Mouse (Mus musculus) G1E (cell line): Measurements from ENCODE around the gene Hoxa3. TPM values are rescaled to one million over a fixed set of nuclear protein-coding genes. Genes with fewer than 3 reads are reported as not detected.

Experiments
- ATAC-seq: 2 replicates; pipeline ENCODE4 v1.8.0; 2016; ENCODE audit warnings: mild to moderate bottlenecking; ENCODE audit not compliant: insufficient number of reproducible peaks, poor library complexity, low FRiP score, severe bottlenecking; ENCODE audit errors: extremely low read depth
- DNase-seq: peaks from one replicate; pipeline ENCODE4 v3.0.0; 2012; ENCODE audit warnings: low spot score
- H3K27me3 ChIP-seq: 2 replicates; pipeline ENCODE4 v1.6.1; 2012; ENCODE audit warnings: mild to moderate bottlenecking, low read length, inconsistent platforms; ENCODE audit not compliant: insufficient read depth
- H3K36me3 ChIP-seq: replicated peaks from 2 replicates; pipeline ENCODE3; 2012; ENCODE audit warnings: mild to moderate bottlenecking, inconsistent platforms
- H3K4me1 ChIP-seq: 2 replicates; pipeline ENCODE4 v1.6.1; 2012; ENCODE audit warnings: low read depth, low read length, inconsistent platforms, mixed read lengths; ENCODE audit not compliant: insufficient read depth
- H3K4me3 ChIP-seq: 2 replicates; pipeline ENCODE4 v1.5.1; 2012; ENCODE audit warnings: low read depth, mild to moderate bottlenecking, inconsistent platforms, low read length, moderate library complexity, mixed read lengths
- H3K9me3 ChIP-seq: replicated peaks from 2 replicates; pipeline ENCODE4 v1.6.1; 2012; ENCODE audit warnings: inconsistent platforms
- CTCF ChIP-seq: IDR thresholded peaks from 2 replicates; pipeline ENCODE4 v1.5.1; 2012; ENCODE audit warnings: low read depth, low read length, inconsistent platforms, mixed read lengths
- GATA1 ChIP-seq: IDR thresholded peaks from 2 replicates; pipeline ENCODE4 v1.6.1; 2012; ENCODE audit warnings: borderline replicate concordance, low read length, inconsistent platforms, mixed read lengths
- GATA2 ChIP-seq: IDR thresholded peaks from 2 replicates; pipeline ENCODE4 v1.6.1; 2012; ENCODE audit warnings: low read depth, low read length, inconsistent platforms, borderline replicate concordance
- POLR2AphosphoS5 ChIP-seq: IDR thresholded peaks from 2 replicates; pipeline ENCODE4 v1.6.1; 2012; ENCODE audit warnings: low read depth, low read length, inconsistent platforms; ENCODE audit not compliant: insufficient replicate concordance
- TAL1 ChIP-seq: conservative IDR thresholded peaks from 2 replicates; pipeline ENCODE4 v1.6.1; 2012; ENCODE audit warnings: low read depth, low read length, inconsistent platforms, mixed read lengths
- polyA plus RNA-seq: library from polyadenylated mRNA; stranded (reverse); fragments of >175 nt; gene quantifications from 2 replicates; pipeline ENCODE4 v1.2.3, GENCODE M21; 2012
- total RNA-seq, 2 experiments: library from RNA; stranded (forward) in 1 of 2; stranded (reverse) in 1 of 2; fragments of 200-1000 nt in 1 of 2; fragments of >200 nt in 1 of 2; fragmentation: Nextera tagmentation in 1 of 2; gene quantifications; 2 replicates each; pipeline ENCODE4 v1.2.3; 2014 to 2017

Hoxa3 gene
- total and polyA plus RNA-seq, 3 experiments: 0.16 TPM; not detected in 2

GRCm38 (mm10) chr6:52227470-52228222 lies 14.5 kb upstream of the Hoxa3 start:
- no peaks in the 10 kb centered on the region; the same call in 1 of the 2 replicates for H3K4me1 ChIP-seq
- H3K9me3 ChIP-seq: no peaks in the 10 kb centered on the region
- H3K4me3 ChIP-seq: no peak overlapping the region
- ATAC-seq (no peak), DNase-seq (no peak)
- peaks cover 69% of the 10 kb centered on the region for H3K27me3 ChIP-seq
- no peak for TF ChIP-seq GATA1
- TF ChIP-seq TAL1: no peak
- TF ChIP-seq POLR2AphosphoS5: no peak
- TF ChIP-seq CTCF: no peak
- no peak for TF ChIP-seq GATA2
- H3K36me3 ChIP-seq: no peaks in the 10 kb centered on the region

- Histone ChIP-seq H3K4me1 (peaks cover 5% of the 10 kb centered on the region; the same call in 1 of the 2 replicates), H3K36me3 (no peaks in the 10 kb centered on the region), H3K9me3 (no peaks in the 10 kb centered on the region), H3K27me3 (peaks cover 69% of the 10 kb centered on the region), H3K4me3 (no peak overlapping the region)
- DNase-seq: no peak
- ATAC-seq: no peak
- TF ChIP-seq GATA1: no peak
- no peak for TF ChIP-seq POLR2AphosphoS5
- no peak for TF ChIP-seq CTCF
- no peak for TF ChIP-seq TAL1
- TF ChIP-seq GATA2: no peak
These were observed 13.6 kb upstream of the Hoxa3 start for GRCm38 (mm10) chr6:52226569-52227257.

GRCm38 (mm10) chr6:52225612-52226568 lies 12.8 kb upstream of the Hoxa3 start:
- Histone ChIP-seq H3K4me1 (peaks cover 10% of the 10 kb centered on the region), H3K4me3 (no peak overlapping the region), H3K27me3 (peaks cover 73% of the 10 kb centered on the region), H3K9me3 (no peaks in the 10 kb centered on the region), H3K36me3 (no peaks in the 10 kb centered on the region)
- TF ChIP-seq GATA2: no peak
- no peak for TF ChIP-seq GATA1
- TF ChIP-seq TAL1: no peak
- TF ChIP-seq POLR2AphosphoS5: no peak
- no peak for TF ChIP-seq CTCF
- DNase-seq: no peak
- no peak for ATAC-seq

- H3K9me3 ChIP-seq: no peaks in the 10 kb centered on the region
- DNase-seq (no peak), ATAC-seq (no peak)
- peaks cover 66% of the 10 kb centered on the region for H3K27me3 ChIP-seq
- H3K36me3 ChIP-seq: no peaks in the 10 kb centered on the region
- TF ChIP-seq GATA2 (no peak), POLR2AphosphoS5 (no peak), TAL1 (no peak), GATA1 (no peak), CTCF (no peak)
- H3K4me3 ChIP-seq: no peak overlapping the region
- peaks cover 10% of the 10 kb centered on the region for H3K4me1 ChIP-seq
These were observed 11.9 kb upstream of the Hoxa3 start for GRCm38 (mm10) chr6:52224895-52225611.

- Histone ChIP-seq H3K4me3 (no peak overlapping the region), H3K27me3 (peaks cover 59% of the 10 kb centered on the region), H3K36me3 (no peaks in the 10 kb centered on the region), H3K9me3 (no peaks in the 10 kb centered on the region), H3K4me1 (peaks cover 10% of the 10 kb centered on the region)
- ATAC-seq (no peak), DNase-seq (no peak)
- TF ChIP-seq TAL1 (no peak), POLR2AphosphoS5 (no peak), CTCF (no peak), GATA1 (no peak), GATA2 (no peak)
These were observed 11.0 kb upstream of the Hoxa3 start for GRCm38 (mm10) chr6:52223939-52224760.
